Mouse (Mus musculus) liver, embryonic 16.5 days (tissue): ENCODE data around the gene Ccl28. TPM values are rescaled to one million over a fixed set of nuclear protein-coding genes. Genes with fewer than 3 reads are reported as not detected.
"Not testable (repeated sequence)": the region's sequence is repeated elsewhere in the genome, so short reads cannot be mapped to it uniquely, and the experiment has no call there.

Source experiments
- ATAC-seq: fragments of 200-750 bp; cut with Nextera tagmentation; 2 replicates; pipeline ENCODE4 v1.8.0; 2017; ENCODE audit warnings: low read depth, mild to moderate bottlenecking, moderate number of reproducible peaks, moderate library complexity
- H3K27ac ChIP-seq: fragments of 300-500 bp; sonication (generic); 2 replicates; pipeline ENCODE4 v1.5.1; 2014; ENCODE audit warnings: mild to moderate bottlenecking, low read length
- H3K27me3 ChIP-seq: fragments of 300-500 bp; sonication (generic); 2 replicates; pipeline ENCODE4 v1.6.1; 2014; ENCODE audit warnings: low read depth, low read length, mixed read lengths; ENCODE audit not compliant: control insufficient read depth, insufficient read depth
- H3K36me3 ChIP-seq: fragments of 300-500 bp; sonication (generic); 2 replicates; pipeline ENCODE4 v1.6.1; 2014; ENCODE audit warnings: mild to moderate bottlenecking; ENCODE audit not compliant: control insufficient read depth, insufficient read depth
- H3K4me1 ChIP-seq: fragments of 300-500 bp; sonication (generic); 2 replicates; pipeline ENCODE4 v1.6.1; 2014; ENCODE audit warnings: low read depth, low read length, mixed read lengths; ENCODE audit not compliant: control insufficient read depth
- H3K4me2 ChIP-seq: fragments of 300-500 bp; sonication (generic); 2 replicates; pipeline ENCODE4 v1.6.1; 2014; ENCODE audit warnings: low read depth, low read length, mixed read lengths
- H3K4me3 ChIP-seq: fragments of 300-500 bp; sonication (generic); 2 replicates; pipeline ENCODE4 v1.5.1; 2014; ENCODE audit warnings: low read depth, mild to moderate bottlenecking, low read length
- H3K9ac ChIP-seq: fragments of 300-500 bp; sonication (generic); 2 replicates; pipeline ENCODE4 v1.6.1; 2014; ENCODE audit warnings: low read depth, low read length
- H3K9me3 ChIP-seq: fragments of 300-500 bp; sonication (generic); replicated peaks from 2 replicates; pipeline ENCODE4 v1.6.1; 2016; ENCODE audit warnings: low read length; ENCODE audit not compliant: control insufficient read depth
- WGBS: fragments of 180-500 bp; shearing (Covaris S2); extraction: QIAGEN DNeasy Blood & Tissue Kit; methylation state at CpG from one replicate; pipeline ENCODE4 v1.1.7; 2014; ENCODE audit not compliant: insufficient replicate concordance; 5-methylcytosine and 5-hydroxymethylcytosine counted together
- polyA plus RNA-seq: library from polyadenylated mRNA; unstranded; fragments of >200 nt; fragmentation: Nextera tagmentation; extraction: Ambion mirVana; gene quantifications from 2 replicates; pipeline ENCODE4 v1.2.1, GENCODE M21; 2015

Gene Ccl28
- not detected in 2 replicates for polyA plus RNA-seq

- Histone ChIP-seq H3K9me3 (no peaks in the 10 kb centered on the region), H3K4me1 (no peaks in the 10 kb centered on the region), H3K27ac (no peak within 1 kb of the TSS), H3K4me2 (no peak within 1 kb of the TSS), H3K27me3 (no peaks in the 10 kb centered on the region), H3K36me3 (no peaks in the 10 kb centered on the region), H3K9ac (no peak within 1 kb of the TSS), H3K4me3 (no peak within 1 kb of the TSS)
- no peak for ATAC-seq
- 64% methylated on average over 6 of the region's 6 CpGs for WGBS
Measured at GRCm38 (mm10) chr13:119623634-119624033, at the start of gene Ccl28. Gene Ccl28, plus strand, starts transcription at chr13:119623819.

GRCm38 (mm10) chr13:119596321-119597211, 27.1 kb upstream of the Ccl28 start:
- H3K9ac ChIP-seq, H3K4me1 ChIP-seq, H3K9me3 ChIP-seq, H3K27ac ChIP-seq, H3K4me2 ChIP-seq, H3K27me3 ChIP-seq, H3K4me3 ChIP-seq, H3K36me3 ChIP-seq: not testable (repeated sequence)
- WGBS, result 64% methylated on average over 14 of the region's 16 CpGs
- ATAC-seq, result peak; percentile 72

GRCm38 (mm10) chr13:119598466-119598865, 25.2 kb upstream of the Ccl28 start:
- H3K4me1 ChIP-seq, H3K36me3 ChIP-seq, H3K4me2 ChIP-seq, H3K9ac ChIP-seq, H3K4me3 ChIP-seq, H3K9me3 ChIP-seq, H3K27me3 ChIP-seq, ATAC-seq, H3K27ac ChIP-seq: not testable (repeated sequence)

GRCm38 (mm10) chr13:119599066-119599465, 24.6 kb upstream of the Ccl28 start:
- not testable (repeated sequence) for H3K27me3 ChIP-seq, H3K4me3 ChIP-seq, H3K4me2 ChIP-seq, H3K9me3 ChIP-seq, H3K36me3 ChIP-seq, H3K27ac ChIP-seq, H3K4me1 ChIP-seq, H3K9ac ChIP-seq, ATAC-seq
- WGBS, result 62% methylated on average over 11 of the region's 12 CpGs

- H3K4me2 ChIP-seq, H3K4me3 ChIP-seq, H3K27ac ChIP-seq, ATAC-seq, H3K27me3 ChIP-seq, H3K9ac ChIP-seq, H3K4me1 ChIP-seq, H3K36me3 ChIP-seq, H3K9me3 ChIP-seq: not testable (repeated sequence)
- WGBS, result 45% methylated on average over 2 of the region's 2 CpGs
Measured at GRCm38 (mm10) chr13:119599498-119599897, 24.1 kb upstream of the Ccl28 start.

- not testable (repeated sequence) for H3K36me3 ChIP-seq, H3K4me1 ChIP-seq, H3K9me3 ChIP-seq, H3K4me2 ChIP-seq, H3K4me3 ChIP-seq, ATAC-seq, H3K27ac ChIP-seq, H3K27me3 ChIP-seq, H3K9ac ChIP-seq
Measured at GRCm38 (mm10) chr13:119600166-119600565, 23.5 kb upstream of the Ccl28 start.

- H3K4me3 ChIP-seq, H3K27me3 ChIP-seq, H3K9ac ChIP-seq, H3K4me2 ChIP-seq, H3K36me3 ChIP-seq, H3K9me3 ChIP-seq, ATAC-seq, H3K4me1 ChIP-seq, H3K27ac ChIP-seq: not testable (repeated sequence)
- WGBS, result 44% methylated on average over 12 of the region's 13 CpGs
Measured at GRCm38 (mm10) chr13:119602688-119603331, 20.8 kb upstream of the Ccl28 start.

- H3K4me2 ChIP-seq, H3K27ac ChIP-seq, H3K27me3 ChIP-seq, H3K4me1 ChIP-seq, ATAC-seq, H3K9me3 ChIP-seq, H3K9ac ChIP-seq, H3K4me3 ChIP-seq, H3K36me3 ChIP-seq: not testable (repeated sequence)
- 78% methylated on average over 6 of the region's 8 CpGs for WGBS
Measured at GRCm38 (mm10) chr13:119603890-119604289, 19.7 kb upstream of the Ccl28 start.

- not testable (repeated sequence) for H3K4me2 ChIP-seq, H3K4me1 ChIP-seq, H3K9me3 ChIP-seq, H3K9ac ChIP-seq, H3K36me3 ChIP-seq, H3K27ac ChIP-seq, ATAC-seq, H3K4me3 ChIP-seq, H3K27me3 ChIP-seq
- WGBS, result 75% methylated on average over 7 of the region's 9 CpGs
Measured at GRCm38 (mm10) chr13:119604322-119604721, 19.3 kb upstream of the Ccl28 start.
